Mouse (Mus musculus): ENCODE results near the gene Slc25a36. TPM values are rescaled to one million over a fixed set of nuclear protein-coding genes. Genes with fewer than 3 reads are reported as not detected.
A peak's percentile ranks its signal among the peaks of the same experiment; 100 is the strongest.

Slc25a36 gene
- total RNA-seq, 2 experiments from 2014 or later = 88.7 to 92.7 TPM

DNA sequence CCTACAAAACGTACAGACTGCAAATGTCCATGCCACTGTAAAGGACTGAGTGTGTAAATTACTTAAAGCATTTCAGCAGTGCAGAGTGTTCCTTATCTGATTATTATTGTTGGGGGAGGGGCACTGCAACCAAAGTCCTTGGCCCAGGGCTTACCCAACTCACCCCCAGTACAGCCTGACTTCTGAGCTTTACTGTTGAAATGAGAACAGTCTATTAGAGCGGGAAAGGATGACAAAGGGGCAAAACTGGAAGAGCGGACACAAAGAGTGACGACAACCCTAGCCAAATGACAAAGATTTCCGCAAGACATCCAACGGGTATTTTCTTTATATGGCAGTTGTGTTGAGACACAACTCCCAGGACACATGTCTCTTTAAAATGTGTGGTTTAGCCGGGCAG lies 1.3 kb upstream of the Slc25a36 start:
- DNase-seq (ENCODE audit: low spot score in 2 of 2) = no peak

DNA sequence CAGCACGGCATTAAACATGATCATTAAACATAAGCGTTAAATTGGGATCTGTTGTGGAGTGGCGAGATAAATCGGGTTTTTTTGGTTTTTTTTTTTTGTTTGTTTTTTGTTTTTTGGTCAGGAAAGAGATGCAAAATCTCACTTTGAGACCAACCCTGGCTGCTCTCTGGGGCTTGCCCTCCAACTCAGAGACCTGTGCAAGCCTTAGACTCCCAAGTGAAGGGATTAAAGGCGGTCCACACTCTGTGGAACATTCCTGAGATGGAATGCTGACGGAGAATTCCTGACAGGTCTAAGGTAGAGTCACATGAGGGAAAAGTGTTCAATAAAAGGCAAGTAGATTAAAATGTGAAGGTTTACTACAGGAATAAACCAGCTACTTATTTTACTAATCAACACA lies 549 bp upstream of the Slc25a36 start:
- peak in 1 of 2 experiments; percentile 9 for DNase-seq (ENCODE audit: low spot score in 2 of 2)

DNA sequence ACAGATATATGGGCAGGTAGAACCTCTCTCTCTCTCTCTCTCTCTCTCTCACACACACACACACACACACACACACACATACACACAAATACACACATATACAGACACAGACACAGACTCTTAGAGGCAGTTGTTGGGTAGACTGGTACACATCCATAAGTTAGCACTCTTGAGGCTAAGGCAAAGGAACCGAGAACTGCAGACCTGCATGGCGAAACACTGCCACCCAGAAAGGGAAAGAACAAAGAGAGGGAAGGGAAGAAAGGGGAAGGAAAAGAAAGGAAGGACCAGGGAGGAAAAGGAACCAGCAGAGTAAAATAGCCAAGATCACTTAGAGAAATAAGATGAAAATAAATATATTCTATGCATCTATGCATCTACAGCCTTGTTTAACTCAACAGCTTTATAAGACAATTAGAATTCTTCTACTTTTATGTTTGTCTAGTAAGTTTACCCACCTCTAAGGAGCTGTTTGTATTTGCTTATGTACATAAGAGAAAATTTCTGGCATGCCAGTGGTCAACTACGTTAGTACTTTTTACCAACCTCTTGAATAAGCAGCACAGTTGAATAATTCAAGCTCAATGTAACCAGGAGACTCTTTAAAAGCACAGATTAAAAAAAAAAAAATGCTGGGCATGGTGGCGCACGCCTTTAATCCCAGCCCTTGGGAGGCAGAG lies 4.3 kb downstream of the Slc25a36 start:
- DNase-seq (ENCODE audit: low spot score in 2 of 2) = no peak

DNA sequence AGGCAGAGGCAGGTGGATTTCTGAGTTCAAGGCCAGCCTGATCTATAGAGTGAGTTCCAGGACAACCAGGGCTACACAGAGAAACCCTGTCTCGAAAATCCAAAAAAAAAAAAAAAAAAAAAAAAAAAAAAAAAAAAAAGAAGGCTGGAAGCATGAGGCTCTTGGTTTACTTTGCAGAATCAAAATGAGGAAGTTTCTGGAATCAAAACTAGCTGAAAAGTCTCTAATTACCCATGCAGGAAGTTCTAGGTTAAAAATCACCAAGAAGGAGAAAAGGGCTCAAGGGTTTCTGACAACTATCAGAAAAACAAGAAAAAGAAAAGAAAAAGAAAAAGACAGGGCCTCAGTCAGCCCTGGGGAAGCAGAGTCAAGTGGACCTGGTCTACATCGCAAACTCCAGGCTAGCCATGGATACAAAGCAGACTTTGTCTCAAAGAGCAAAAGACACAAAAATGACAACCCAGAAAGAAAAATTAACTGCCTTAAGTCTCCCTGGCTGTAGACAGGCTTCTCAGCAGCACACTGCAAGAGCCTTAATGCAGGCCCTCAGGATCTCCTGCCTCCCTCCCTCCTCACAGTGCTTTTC lies 5.5 kb downstream of the Slc25a36 start:
- no peak for DNase-seq (ENCODE audit: low spot score in 2 of 2)

DNA sequence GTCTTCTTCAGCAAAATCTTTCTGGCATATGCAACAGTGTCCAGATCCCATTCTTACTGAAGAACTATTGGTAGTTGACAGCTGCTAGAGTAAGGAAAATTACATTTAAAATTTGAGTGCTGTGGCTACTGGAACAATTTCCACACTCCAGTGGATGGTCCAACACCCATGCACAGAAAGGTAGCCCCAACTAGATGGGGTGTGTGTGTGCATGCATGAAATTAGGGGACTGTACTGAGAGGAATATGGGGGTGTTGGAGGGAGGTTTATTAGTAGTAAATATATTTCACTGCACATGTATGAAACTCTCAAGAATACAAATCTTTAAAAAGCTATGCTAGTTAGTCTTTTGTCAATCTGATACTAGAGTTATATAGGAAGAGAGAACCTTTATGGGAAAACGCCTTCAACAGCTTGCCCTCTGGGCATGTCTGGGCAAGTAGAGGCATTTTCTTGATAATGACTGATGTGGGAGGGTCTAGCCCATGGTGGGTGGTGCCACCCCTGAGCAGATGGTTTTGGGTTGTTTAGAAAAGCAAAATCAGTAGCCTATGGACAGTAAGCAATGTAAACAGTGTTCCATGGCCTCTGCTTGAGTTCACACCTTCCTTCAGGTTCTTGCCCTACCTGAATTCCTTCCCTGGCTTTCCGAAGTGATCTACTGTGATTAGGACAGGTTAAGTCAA lies 7.4 kb downstream of the Slc25a36 start:
- no peak for DNase-seq (ENCODE audit: low spot score in 2 of 2)

DNA sequence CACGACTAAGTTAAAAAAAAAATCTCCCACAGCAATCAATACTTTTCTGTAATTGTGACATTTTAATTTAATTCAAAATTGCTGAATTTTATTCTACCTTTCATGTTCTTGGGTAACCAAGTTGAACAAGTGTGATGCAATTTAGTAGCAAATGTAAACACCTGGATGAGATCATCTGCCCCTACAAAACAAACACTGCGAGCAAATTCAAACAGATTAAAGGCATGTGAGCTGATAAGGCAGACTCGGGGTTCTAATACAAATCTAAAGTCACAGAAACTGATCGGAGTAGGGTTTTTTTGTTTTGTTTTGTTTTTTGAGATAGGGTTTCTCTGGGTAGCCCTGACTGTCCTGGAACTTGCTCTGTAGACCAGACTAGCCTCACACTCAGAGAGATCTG lies 12.0 kb downstream of the Slc25a36 start:
- no peak for DNase-seq (ENCODE audit: low spot score in 2 of 2)

DNA sequence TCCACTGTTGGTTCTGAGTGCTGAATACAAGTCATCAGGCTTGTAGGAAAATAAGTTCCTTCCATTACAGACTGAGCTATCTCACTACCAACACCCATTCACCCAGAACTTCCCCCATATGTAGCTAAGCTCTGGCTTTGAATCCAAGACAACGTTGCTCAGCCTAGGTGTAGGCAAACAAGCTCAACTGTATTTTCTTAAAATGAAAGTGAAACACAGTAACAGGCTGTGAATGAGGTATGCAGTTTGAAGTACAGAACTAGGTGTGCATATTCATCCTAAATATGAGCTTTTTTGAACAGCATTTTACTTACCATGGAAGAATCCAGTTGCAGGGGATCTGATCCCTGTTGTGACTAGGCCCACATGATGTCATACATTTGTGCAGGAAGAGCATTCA lies 14.8 kb downstream of the Slc25a36 start:
- no peak for DNase-seq (ENCODE audit: low spot score in 2 of 2)

DNA sequence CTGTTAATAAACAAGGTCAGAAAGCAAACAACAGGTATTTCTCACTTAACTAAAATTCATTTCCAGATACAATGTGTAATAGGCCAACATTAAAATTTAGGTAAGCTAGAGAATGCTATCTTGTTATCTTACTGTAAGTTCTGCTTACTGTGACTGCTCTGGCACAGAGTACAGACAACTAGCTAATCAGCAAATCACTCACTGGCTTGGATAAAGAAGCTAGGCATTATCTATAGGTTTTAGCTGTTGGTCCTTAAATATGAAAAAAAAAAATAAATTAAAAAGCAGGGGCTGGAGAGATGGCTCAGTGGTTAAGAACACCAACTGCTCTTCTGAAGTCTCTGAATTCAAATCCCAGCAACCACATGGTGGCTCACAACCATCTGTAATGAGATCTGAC lies 23.1 kb downstream of the Slc25a36 start:
- no peak for DNase-seq (ENCODE audit: low spot score in 2 of 2)

DNA sequence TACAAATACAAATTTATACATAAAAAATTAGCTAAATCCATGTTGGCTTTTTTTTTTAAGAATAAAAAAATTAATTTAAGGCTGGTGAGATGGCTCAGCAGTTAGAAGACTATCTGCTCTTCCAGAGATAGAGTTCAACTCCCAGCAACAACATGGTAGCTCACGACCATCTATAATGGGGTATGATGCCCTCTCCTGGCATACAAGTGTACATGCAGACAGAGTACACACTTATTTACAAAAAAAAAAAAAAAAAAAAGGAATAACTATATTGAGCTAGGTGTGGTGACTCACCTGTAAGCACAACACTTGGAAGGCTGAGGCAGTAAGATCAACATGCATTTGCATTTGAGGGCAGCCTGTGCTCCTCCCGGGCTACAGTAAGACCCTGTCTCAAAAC lies 26.3 kb downstream of the Slc25a36 start:
- no peak for DNase-seq (ENCODE audit: low spot score in 2 of 2)

DNA sequence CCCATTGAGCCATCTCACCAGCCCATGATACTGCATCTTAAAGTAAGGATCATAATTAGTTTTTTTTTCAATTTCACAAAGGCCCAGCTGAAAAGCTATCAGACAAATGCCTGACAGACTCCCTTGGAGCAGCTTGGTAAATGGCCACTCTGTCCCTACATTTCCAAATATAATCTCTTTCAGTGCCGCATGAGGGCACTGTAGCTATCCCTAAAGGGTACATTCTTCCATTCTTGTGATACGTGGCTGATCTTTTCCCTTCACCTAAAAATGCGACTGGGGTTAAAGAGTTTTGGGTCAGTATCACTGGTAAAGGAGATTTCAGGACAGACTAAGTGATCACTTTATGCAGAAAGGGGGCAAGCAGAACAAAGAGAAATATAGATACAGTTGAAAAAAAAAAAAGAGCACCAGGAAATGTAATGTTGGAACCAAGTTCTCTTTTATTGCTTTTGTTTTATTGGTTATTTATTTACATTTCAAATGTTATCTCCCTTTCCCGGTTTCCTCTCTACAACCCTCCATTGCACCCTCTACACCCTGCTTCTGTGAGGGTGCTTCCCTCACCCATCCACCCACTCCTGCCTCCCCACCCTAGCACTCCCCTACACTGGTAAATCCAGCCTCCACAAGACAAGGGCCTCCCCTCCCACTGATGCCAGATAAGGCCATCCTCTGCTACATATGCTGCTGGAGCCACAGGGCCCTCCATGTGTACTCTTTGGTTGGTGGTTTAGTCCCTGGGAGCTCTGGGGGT lies 29.7 kb downstream of the Slc25a36 start:
- no peak for DNase-seq (ENCODE audit: low spot score in 2 of 2)

DNA sequence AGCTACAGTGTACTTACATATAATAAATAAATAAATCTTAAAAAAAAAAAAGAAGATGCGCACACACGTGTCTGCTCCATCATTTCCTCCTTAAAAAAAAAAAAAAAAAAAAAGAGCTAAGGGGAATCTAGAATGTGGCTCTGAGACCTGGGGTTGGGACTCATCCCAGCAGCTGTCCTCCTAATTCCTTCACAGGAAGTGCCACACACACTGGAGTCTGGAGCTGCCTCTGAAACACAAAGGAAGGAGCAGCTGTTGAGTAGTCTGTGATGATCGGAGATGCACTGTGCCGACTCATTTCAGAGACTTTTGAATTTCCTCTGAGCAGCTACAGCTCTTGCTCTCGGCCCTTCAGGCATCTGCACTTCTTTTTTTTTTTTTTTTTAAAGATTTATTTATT lies 41.0 kb downstream of the Slc25a36 start:
- no peak for DNase-seq (ENCODE audit: low spot score in 2 of 2)

DNA sequence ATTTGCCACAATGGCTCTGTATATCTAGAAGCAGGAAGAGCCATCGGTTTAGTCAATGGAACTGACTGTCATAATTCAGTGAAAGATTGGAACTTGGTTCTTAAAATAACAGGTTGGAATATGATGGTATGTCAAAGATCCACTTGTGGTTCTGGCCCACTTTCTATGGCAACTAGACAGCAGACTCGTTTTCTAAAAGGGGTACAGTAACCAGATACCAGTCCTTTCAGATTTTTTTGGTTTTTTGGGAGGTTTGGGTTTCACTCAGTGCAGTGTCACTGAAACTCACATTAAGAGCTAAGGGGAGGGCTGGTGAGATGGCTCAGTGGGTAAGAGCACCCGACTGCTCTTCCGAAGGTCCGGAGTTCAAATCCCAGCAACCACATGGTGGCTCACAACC lies 41.5 kb downstream of the Slc25a36 start:
- no peak for DNase-seq (ENCODE audit: low spot score in 2 of 2)

DNA sequence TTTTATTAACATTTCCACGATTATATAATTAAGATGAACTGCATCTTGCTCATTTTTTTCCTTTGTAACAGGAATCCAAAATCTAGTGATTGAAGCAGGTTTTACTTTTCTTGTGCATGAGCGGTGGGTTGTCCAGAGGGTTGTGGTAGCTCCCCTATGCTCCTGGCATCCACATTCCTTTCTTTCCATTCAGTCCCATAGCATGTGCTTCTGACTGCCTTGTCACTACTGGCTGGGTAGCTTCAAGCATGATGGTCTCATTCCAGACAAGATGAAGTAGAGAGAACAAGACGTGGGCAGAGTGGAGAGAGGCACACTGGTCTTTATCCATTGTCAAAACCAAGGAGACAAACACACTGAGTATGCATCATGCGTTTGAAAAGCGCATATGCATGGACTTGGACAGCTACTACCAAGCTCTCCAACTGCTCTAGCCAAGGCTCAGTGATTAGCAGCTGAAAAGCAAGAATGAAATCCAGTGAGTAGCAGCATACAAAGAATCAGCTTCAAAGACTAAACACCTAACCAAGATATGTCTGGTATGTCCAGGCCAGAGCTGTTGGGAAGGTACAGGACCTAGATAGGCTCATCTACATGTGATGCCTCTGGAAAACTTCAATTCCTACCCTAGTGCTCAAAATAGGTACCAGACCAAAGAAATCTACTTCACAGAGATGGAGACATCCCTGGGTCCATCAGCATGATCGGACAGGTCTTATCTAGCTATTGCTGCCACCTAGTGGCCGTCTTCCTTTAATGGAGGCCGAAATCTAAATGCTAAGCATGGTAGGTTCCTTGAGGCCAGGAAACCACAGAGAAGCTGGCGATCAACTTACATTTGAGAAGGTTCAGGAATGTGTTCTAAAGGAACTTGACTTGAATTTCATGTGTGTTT lies 42.5 kb downstream of the Slc25a36 start:
- DNase-seq (ENCODE audit: low spot score in 2 of 2) = peak; percentile 80 to 89

DNA sequence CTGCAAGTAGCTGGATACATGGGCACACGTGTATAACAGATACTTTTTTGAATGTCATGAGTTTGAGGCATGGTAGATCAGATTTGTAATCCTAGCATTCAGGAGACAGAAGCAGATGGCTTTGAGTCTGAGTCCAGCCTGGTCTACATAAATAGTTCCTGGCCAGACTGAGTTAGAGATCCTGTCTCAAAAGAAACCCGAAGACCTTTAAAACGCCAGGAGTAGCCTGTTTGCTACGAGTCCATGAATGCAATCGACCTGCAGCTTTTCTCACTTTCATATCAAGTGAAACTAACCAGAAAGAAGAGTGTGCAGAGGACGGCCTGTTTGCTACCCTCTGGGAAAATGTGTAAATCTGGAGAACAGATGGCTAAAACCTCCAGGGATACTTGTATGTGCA lies 43.2 kb downstream of the Slc25a36 start:
- no peak for DNase-seq (ENCODE audit: low spot score in 2 of 2)

DNA sequence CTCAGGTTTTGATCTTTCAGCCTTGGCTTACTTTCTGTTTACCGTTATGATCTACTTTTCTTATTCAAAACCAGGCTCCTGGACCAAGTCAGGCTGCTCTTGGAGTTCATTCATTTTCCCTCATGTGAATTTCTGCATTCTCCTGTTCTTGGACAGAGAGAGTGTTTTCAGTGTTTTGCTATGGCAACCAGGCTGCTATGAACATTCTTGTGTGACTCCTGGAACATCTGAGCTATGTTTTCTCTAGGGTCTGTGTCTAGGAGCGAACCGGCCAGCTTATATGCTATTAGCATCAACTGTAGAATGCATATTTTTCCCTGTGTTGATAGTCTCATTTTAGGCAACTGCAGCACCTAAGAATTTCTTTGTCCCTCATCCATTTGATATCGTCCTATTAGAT lies 45.1 kb downstream of the Slc25a36 start:
- DNase-seq (ENCODE audit: low spot score in 2 of 2) = peak in 1 of 2 experiments; percentile 28

DNA sequence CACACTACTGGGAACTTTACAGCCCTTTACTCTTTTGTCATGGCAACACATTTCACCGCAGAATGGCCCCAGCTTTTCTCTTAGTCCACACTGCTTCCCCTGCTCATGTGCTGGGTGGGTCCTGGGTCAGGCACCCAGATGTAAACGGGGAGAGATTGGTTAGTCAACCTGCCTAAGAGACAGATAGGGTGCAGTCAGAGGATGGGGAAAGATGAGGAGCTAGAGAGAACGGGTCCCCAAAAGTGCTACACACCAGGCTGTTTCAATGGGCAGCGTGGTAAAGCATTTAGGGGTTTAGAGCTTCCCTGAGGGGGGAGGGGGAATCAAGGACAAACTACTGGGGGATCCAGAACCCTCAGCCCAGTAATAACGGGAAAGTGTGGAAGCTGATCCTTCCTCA lies 45.7 kb downstream of the Slc25a36 start:
- DNase-seq (ENCODE audit: low spot score in 2 of 2) = no peak

DNA sequence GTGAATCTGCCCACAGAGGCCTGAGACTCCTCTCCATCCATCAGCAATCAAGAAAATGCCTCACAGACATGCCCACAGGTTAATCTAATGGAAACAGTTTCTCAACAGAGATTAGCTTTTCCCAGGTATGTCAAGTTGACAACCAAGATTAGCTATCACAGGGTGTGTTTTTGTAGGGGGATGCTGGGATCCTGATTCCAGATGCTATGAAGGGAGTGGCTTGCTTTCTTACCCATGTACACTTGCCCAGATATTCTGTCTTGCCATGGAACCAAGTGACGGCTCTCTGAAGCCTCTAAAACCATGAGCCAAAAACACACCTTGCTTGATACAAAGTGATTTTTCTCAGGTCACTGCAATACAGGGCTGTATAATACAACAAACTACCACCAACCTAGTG lies 46.8 kb downstream of the Slc25a36 start:
- no peak for DNase-seq (ENCODE audit: low spot score in 2 of 2)

DNA sequence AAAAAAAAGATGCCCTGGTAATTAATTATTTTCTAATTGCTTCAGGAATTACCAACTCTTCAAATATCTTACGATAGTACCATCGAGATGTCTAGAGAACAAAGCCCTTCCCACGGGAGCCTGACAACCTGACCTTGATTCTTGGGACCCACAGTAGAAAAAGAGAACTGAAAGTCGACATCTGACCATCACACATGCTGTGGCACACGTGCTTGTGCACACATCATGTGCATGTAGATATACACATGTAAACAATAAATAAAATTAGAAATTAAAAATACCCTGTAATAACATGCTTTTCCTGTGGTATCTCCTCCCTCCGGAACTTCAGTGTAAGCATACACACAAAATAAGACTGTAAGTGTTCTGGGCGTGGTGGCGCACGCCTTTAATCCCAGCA lies 49.3 kb downstream of the Slc25a36 start:
- no peak for DNase-seq (ENCODE audit: low spot score in 2 of 2)

DNA sequence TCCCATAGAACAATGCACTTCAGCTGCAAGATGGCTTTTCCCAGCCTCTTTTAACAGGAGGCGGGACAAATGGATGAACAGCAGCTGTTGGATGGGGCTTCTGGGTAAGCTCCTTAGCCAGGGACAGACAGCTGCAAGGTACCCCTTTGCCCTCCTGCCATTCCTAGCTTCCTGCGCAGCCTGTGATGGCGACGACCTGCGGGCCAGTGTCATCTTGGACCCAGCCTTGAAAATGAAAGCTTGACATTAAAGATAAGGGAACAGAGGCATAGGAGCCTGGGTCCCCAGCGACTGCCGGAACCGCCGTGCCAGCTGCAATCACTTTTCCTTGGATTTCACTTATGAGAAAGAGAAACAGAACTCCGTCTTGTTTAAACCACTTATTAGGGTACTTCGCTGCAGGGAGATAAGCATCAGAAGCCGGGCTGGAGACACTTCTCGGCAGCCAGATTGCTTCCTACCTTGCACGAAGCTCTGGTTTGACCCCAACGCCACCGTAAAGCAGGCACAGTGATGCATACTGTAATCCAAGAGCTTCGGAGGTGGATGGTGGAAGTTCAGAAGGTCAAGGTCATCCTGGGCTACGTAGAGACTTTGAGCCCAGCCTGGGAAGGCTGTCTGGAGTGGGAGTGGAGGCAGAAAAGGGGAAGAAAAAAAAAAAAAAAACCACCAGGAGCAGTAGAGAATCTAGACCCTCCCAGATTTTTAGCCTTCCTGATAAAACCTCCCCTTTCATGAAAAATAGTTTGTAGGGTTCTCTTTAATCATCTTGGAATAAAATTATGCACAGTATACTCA lies 54.2 kb downstream of the Slc25a36 start:
- no peak for DNase-seq (ENCODE audit: low spot score in 2 of 2)

DNA sequence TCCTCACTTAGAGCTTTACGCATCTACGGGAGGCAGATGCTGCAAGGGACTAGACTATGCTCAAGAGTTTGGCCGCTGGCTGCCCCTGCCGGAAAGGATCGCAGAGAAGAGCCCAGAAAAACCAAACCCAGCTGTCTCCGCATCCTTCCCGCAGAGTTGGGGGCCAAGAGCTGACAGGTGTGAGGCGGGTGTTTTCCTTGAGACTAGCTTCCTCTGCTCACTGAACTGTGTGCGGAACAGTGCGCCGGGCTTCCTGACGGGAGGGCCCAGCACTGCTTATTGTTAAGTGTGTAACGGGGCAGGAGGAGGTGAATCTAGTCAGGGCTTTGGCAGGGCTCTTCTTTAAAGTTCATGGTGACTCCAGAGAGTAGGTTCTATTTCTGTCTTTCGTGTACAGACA lies 55.1 kb downstream of the Slc25a36 start:
- no peak for DNase-seq (ENCODE audit: low spot score in 2 of 2)
